In the genomic region with DNA sequence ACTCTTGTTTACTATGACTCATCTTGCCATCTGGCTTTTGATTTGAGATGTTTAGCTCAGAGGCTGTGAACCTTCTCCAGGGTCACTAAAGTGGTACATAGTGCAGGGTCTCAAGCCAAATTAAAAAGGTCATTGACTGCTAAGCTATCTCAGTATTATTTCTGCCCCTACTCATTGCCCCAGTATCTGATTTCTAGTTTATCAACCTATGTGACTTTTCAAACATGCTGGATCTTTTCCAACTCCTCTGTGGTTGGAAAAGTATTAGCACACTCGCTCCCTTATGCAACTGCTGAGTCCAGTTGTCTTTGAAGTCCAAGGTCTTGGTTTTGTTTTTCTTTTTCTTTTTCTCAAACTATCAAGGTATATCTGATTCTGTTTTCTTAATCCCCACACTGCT, we compare ENCODE assay signal across 17 mouse cellular contexts.
"Had no signal": no experiment of that assay in that cellular context is flagged by ENCODE, and none has a peak within 500 bp of the region (broad histone marks: within the 10 kb centered on the region; RNA-seq: fewer than 3 reads in every experiment).

No protein-coding gene starts in this region.

- H3K4me1 ChIP-seq: midbrain, embryonic 10.5 days; midbrain, embryonic 12.5 days; neural tube, embryonic 13.5 days; neural tube, embryonic 15.5 days had no signal

- H3K36me3 ChIP-seq: midbrain, embryonic 10.5 days; midbrain, embryonic 12.5 days; neural tube, embryonic 13.5 days; neural tube, embryonic 15.5 days had no signal

- H3K27me3 ChIP-seq: midbrain, embryonic 12.5 days; neural tube, embryonic 13.5 days; neural tube, embryonic 15.5 days had no signal

- H3K4me3 ChIP-seq: midbrain, embryonic 10.5 days; midbrain, embryonic 12.5 days; myocyte; neural tube, embryonic 13.5 days; neural tube, embryonic 15.5 days had no signal

- H3K27ac ChIP-seq: midbrain, embryonic 10.5 days; midbrain, embryonic 12.5 days; neural tube, embryonic 13.5 days; neural tube, embryonic 15.5 days had no signal

- DNase-seq: lung, embryonic 14.5 days; lung, postnatal 10 days; lung, postnatal 4 days; midbrain, embryonic 14.5 days; retina, postnatal 1 day; right cerebral cortex, adult 18-20 months; right cerebral cortex, postnatal 25 days; right cerebral cortex, postnatal 4 days; spleen, adult 18-20 months; thymus, adult 18-20 months; thymus, postnatal 14 days; thymus, postnatal 36 days had no signal

- H3K9ac ChIP-seq: lung, embryonic 14.5 days; midbrain, embryonic 12.5 days; neural tube, embryonic 13.5 days; neural tube, embryonic 15.5 days had no signal
